Mouse (Mus musculus): Measurements from ENCODE around the gene Nop58.
"Not testable (repeated sequence)": the region's sequence is repeated elsewhere in the genome, so short reads cannot be mapped to it uniquely, and the experiment has no call there.

The Nop58 gene

DNA sequence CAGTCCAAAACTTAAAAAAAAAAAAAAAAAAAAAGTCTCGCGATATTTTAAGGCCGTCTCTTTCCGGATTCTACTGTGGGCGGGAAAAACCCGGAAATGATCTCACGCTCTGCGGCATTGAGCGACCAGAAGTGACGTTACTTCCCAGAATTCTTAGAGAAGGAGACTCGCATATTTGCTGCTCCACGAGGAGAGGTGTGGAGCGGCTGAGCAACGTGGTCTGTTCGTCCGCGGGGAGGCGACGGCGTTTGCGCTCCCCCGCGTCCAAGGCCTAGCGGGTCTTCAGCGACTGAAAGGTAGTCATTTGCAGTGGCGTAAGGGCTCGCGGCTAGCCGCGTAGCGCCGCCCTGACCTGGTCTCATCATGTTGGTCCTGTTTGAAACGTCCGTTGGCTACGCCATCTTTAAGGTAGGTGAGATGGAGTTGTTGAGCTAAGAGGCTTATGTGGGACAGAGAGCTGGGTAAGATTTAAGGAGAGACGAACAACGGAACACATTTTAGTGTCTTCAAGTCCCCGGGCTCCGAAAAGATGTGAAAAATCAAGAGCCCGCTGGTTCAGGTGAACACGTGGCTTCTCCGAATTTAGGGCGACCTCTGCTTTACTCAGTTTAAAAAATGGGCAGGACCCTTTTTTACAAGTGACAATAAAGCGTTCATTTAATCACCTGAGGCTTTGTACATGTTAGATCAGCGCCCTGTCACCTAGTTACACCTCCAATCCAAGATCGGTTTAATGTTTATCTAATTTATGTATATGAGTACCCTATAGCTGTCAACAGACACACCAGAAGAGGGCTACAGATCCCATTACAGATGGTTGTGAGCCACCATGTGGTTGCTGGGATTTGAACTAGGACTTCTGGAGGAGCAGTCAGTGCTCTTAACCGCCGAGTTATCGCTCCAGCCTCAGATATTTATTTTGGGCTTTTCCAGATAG, at the start of gene Nop58:
Gene Nop58, plus strand, starts transcription at position 153 of the 937 bp plus-strand sequence.
- peak; percentile 100 for ATAC-seq (ENCODE audit: low TSS enrichment)

DNA sequence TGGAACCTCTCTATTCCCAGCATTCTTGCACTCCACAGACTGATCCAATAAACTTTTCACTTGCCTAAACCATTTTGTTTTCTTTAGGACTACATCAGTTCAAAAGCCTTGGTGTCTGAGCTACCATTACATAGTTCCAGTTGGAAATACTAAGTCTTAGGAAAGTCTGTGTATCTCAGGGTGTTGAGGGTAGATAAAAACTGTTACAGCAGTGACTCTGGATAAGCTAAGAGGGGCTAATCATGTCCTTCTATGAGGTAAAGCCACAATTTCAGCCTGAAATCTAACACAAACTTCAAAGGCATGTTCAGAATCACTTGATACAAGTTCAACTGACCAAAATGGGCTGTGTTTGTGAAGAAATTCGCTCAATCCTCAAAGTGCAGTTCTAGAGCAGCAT, 48.4 kb upstream of the Nop58 start:
- ATAC-seq (ENCODE audit: low TSS enrichment), result no peak

DNA sequence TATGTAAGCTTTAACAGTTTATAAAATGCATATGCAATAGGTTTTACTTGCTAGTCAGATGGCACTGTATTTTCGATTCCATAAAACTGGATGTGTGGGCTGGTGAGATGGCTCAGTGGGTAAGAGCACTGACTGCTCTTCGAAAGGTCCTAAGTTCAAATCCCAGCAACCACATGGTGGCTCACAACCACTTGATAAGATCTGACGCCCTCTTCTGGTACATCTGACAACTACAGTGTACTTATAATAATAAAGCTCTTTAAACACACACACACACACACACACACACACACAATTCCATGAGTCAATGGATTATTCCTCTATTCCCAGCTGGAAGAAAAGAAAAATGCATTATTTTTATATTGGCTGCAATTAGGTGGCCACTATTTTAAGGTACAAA, 46.4 kb upstream of the Nop58 start:
- no peak for ATAC-seq (ENCODE audit: low TSS enrichment)

DNA sequence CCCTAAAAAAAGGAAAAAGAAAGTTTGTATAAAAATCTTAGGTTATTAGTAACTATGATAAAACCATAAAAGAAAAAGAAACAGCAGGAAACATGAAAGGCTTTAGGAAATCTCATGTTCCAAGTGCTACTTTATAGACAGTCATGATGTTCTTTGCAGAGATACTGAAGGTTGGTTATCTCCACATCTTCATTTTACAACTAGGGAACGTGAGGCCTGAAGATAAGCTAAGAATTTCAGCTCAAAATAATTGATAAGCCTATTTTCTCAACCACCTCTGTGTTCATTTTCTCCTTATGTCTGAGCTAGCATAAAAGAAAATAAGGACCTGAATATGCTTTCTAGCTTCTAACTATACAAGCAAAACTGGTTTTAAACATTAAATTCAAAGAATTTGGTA, 42.3 kb upstream of the Nop58 start:
- ATAC-seq (ENCODE audit: low TSS enrichment), result no peak

DNA sequence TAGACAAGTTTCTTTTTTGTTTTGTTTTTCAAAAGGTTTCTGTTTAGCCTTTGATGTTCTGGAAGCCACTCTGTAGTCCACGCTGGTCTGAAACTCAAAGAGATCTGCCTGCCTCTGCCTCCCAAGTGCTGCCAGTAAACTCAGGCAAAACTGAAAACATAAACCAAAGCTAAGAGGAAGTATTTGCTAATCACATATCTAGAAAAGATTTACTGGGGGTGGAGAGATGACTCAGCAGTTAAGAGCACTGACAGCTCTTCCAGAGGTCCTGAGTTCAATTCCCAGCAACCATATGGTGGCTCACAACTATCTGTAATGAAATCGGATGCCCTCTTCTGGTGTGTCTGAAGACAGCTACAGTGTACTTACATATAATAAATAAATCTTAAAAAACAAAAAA, 38.3 kb upstream of the Nop58 start:
- not testable (repeated sequence) for ATAC-seq (ENCODE audit: low TSS enrichment)

DNA sequence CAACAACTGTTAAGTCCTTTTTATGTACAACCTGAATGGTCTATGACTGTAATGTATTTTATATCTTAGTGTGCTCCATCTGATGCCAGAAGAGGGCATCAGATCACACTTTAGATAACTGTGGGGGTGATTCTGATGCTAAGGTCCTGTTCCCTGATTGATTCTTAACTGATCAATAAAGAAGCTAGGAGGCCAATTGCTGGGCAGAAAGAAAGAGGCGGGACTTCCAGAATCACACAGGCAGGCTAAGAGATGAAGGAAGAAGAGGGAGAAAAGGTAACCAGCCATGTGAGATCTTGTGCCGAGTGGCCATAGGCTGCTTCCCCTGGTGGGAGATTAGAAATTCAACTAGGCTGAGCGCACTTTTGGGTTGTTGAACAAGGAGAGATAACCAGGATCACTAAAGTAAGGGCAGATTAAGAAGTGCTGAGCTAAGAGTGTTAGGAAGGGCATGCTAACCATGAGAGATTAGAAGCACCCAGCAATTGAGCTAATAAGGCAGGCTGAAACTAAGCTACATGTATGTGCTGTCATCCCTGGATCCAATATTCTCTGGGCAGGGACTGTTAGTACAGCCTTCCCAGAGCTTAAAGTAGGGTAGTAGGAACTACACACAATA, 33.5 kb upstream of the Nop58 start:
- no peak for ATAC-seq (ENCODE audit: low TSS enrichment)

DNA sequence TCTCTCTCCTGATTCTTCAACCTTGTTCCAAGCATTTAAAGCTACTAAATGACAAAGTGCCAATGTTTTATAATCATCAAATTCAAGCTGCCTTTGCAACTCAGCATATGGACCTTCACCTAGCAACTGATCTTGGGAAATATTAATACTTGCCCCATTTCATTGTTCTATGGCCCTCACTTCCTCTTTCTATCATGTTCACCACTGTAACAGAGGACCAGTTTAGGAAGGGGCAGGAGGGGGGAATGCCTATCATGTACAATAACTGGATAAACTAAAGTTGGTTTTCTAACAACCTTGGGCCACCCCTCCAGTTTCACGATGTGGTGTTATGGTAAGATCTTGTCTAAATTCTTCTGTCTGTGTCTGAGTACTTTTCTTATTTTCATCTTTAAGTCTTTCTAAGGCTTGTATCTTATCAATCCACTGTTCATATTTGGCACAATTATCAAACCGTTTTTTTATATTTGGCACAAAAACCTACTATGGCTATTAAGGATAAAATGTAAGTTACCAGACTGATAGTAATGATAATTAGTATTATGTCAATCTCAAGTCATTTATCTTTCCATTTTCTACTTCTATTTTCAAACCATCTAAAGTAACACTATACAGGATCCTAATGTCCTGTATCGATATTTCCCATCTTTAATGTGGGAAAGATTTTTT, 31.4 kb upstream of the Nop58 start:
- no peak for ATAC-seq (ENCODE audit: low TSS enrichment)

DNA sequence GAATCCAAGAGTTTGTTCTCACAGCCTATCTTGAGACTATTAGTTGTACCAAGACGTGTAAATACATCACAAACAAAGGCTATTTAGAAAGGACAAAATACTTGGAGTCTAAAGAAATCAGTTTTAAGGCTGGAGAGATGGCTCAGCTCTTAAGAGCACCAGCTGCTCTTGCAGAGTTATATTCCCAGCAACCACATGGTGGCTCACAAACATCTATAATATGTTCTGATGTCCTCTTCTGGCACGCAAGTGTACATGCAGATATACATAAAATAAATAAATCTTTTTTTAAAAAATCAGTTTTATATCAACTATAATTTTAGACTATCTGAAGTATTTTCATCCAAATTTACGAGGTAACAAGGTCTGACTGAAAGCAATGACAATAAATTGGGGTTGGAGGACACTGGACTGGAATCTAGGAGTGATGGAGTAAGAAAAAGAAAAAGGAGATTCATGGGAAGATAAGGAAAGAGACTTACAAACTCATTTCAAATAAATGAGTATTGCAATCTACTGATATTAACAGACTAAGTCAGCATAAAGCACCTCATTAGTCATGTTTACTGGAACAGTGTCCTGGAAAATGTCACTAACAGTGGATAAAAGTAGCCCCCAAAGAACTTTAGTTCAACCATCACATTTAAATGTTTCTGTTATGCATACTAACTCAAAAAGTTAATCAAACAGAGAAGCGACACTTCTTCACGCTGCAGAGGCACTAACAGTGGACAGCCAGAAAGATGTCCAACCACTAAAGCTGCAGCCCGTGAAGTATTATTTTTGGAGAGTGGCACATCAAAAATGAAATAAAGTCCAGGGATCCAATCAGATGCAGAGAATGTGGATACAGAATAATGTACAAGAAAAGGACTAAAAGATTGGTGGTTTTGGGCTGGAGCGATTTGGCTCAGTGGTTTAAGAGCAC, 28.3 kb upstream of the Nop58 start:
- ATAC-seq (ENCODE audit: low TSS enrichment), result no peak

DNA sequence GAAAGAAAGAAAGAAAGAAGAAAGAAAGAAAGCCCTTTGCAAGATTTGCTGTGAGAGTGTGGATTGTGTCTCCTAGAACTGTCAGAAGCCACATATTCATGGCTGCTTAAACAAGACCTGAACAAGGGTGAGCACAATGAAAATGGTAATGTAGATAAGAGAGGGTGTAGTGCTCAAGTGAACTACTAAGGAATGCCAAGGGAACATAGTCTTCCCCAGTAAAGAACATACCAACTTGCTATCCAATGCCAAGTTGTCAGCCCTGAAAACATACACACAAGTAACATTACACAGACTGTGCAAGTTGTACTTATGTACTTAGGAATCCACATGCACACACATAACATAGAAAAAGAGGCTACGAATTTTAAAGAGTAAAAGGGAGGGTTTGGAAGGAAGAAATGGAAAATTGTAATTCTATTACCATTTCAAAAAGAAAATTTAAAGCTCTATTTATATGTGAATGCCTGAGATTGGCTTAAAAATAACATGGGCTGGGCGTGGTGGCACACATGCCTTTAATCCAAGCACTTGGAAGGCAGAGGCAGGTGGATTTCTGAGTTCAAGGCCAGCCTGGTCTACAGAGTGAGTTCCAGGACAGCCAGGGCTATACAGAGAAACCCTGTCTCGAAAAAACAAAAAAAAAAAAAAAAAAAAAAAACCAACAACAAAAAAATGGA, 21.2 kb upstream of the Nop58 start:
- no peak for ATAC-seq (ENCODE audit: low TSS enrichment)

DNA sequence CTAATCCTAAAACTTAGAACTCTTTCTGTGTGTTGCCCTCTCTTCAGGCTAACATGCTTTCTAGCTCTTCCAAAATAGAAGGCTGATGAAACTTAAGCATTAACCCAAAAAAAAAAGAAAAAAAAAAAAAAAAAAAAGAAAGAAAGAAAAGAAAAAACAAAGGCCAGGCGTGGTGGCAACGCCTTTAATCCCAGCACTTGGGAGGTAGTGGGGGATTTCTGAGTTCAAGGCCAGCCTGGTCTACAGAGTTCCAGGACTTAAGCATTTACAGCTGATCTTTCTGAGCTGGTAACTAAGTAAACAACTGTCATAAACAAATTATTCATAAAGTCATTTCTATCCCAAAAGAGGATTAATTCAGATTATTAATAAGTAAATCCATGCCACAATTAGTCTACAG, 15.9 kb upstream of the Nop58 start:
- ATAC-seq (ENCODE audit: low TSS enrichment), result no peak

DNA sequence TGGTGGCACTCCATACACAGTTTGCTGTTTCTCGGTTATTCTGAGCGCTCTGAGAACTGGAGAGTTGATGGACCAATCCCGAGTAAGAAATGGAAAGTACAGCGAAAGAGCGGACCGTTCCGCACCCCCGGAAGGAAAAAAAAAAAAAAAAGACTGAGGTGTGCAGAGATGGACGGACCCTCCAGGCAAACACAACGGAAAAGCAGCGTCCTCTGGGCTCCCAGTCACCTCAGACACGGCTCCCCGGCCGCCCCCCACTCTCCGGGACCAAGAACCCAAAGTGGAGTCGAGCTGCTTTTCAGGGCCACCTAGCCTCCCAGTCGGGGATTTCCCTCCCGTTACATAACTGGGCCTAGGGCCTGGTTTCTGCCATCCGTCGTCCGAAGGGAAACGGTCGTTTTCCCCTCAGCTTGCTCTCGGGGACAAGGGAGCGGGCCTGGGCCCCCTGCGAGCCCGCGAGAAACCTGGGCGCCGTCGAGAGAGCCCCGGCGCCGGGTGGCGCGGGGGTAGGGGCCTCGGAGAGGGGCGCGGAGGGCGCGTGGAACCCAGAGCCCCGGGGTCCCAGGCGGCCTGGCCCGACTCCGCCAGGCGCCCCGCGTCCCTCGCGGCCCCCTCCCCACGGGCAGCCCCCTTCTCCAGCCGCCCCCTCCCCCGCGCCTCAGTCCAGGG, 14.7 kb upstream of the Nop58 start:
- peak; percentile 66 for ATAC-seq (ENCODE audit: low TSS enrichment)

DNA sequence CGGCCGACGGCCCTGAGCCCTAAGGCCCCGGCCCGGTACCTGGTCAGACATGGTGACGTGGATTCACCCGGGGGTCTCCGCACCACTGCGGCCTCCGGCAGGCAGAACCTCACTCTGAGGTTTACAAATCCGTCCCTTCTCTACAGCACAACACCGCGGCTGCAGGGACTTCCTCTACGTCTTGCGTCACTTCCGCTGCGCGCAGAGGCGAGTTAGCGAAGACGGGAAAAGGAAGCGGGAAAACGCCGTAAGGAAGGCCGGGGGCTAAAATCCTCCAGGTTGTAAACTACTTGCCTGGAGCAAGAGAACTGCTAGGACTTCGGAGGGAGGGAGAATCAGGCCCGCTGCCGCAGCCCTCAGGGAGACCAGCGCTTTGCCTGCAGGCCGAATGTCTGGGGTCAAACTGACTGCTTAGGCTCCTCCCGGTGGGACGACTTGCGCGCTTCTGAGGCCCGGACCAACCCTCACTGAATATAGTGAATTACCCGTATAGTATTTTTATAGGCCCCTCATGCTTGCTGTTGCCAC, 14.1 kb upstream of the Nop58 start, which contains the start of gene Sumo1:
Gene Sumo1, minus strand, starts transcription at position 194 of the 528 bp plus-strand sequence.
- ATAC-seq (ENCODE audit: low TSS enrichment), result peak; percentile 98

DNA sequence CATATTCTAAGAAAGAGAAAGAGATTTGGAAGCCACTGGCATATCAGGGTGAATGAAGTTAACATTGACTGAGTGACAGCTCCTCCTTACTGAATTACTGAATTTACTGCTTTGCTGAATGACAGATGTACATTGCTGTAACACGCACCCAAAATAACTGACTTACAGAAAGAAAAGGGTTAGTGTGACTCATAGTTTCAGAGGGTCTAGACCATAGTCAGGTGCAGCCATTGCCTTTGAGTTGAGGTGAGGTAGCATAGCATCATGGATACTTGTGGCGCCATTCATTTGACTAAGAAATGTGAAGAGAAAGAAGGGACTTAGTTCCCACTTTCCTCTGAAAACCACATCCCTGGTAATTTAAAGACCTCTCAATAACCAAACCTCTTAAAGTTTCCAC, 11.1 kb upstream of the Nop58 start:
- no peak for ATAC-seq (ENCODE audit: low TSS enrichment)

DNA sequence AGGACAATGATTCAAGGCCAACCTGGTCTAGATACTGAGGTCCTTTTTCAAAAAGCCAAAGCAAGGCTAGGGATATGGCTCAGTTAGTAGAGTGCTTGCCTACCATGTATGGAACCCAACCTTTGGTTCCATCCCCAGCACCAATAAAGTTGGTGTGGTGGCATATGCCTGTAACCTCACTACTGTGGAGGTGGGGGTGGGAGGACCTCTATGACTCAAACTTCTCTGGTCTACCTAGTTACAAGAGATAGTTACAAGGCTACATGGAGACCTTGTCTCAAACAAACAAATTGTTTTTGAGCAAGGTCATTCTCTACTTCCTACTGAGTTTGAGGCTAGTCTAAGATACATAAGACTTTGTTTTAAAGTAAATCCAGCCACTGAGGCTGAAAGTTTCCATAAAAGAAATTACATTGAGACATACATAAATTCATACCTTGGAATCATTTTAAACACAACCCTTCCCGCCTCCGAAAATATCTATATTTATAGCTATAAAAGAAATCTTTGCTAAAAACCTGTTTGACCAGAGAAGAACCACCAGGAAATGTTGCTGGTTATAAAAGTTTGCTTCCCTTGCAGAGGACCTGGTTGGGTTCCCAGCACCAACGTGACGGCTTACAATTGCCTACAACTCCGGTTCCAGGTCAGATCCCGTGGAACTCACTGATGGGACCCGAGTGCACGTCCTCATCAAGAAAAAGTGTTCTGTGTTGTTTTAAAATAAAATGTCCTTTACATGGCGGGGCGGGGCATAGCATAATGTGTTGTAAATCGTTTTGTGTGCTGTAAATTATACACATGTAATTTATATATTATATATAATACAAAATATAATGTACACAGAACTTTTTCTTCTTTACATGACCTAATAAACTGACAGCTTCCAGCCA, 599 bp upstream of the Nop58 start:
- 0 out of 2 replicates have a peak, but pooled peaks have one; percentile 4 for ATAC-seq (ENCODE audit: low TSS enrichment)

DNA sequence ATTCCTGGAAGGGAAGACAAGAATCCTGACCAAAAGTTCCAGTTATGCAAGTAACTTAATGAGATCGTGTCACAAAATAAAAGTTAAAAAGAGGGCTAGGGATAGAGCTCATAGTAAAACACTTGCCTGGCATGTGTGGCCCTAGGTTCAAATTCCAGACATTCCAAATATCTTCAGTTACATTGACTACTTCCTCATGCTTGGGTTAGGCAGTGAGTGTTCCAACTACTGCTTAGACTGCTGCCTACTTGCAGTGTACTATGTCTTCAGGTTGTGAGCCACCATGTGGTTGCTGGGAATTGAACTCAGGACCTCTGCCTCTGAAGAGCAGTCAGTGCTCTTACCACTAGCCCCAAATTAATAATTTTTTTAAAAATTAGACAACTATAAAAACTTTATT, 2.7 kb downstream of the Nop58 start:
- ATAC-seq (ENCODE audit: low TSS enrichment), result no peak

DNA sequence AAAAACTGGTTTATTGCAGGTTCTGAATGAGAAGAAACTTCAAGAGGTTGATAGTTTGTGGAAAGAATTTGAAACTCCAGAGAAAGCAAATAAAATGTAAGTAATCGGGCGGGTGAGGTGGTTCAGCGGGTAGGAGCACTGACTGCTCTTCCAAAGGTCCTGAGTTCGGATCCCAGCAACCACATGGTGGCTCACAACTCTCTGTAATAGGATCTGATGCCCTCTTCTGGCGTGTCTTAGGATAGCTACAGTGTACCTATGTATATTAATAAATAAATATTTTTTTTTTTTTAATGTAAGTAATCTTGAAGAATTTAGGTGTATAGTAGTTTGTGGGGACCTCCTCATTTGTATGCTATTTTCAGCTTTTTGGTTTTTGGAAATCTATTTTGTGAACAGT, 5.7 kb downstream of the Nop58 start:
- ATAC-seq (ENCODE audit: low TSS enrichment), result no peak

DNA sequence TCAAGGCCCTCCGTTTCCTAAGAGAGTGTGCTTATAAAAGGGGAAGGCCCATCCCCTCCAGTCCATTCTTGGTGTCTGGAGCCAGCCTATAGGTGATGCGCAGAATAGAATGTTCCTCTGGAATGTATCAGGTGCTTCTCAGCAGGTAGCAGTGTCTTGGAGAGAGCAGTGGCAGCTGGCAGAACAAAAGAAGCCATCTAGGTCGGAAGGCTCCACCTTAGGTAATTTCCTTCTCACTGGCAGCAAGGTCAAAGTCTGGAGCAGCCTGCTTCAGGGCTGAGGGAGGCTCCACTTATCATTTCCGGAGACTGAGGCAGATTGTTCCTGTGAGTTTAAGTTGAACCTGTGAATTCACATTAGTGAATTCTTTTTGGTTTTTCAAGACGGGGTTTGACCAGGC, 13.0 kb downstream of the Nop58 start:
- ATAC-seq (ENCODE audit: low TSS enrichment), result no peak

DNA sequence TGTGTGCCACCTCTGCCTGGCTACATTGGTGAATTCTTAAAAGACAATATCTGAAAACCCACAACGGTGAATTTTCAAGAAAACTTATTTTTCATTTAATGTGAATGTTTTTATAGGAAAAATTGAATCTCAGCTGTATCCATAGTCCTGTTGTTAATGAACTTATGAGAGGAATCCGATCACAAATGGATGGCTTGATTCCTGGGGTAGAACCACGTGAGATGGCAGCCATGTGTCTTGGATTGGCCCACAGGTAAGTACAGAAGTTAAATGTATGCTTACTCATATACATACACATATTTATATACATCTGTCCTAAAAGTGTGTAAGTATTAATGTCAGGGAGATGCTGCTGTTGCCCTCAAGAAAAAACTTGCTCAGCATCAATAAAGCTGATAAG, 13.4 kb downstream of the Nop58 start:
- ATAC-seq (ENCODE audit: low TSS enrichment), result no peak

DNA sequence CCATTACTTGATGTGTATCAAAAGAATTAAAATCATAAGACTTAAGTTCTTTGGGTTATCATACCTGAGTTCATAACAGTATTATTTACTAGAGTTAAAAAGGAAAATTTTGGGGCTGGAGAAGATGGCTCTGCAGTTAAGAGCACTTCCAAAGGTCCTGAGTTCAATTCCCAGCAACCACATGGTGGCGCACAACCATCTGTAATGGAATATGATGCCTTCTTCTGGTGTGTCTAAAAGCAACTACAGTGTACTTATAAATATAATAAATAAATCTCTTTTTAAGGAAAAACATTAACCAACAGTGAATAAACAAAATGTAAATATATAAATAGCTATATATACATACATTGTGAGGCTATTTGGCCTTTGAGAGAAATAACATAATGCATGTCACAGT, 17.0 kb downstream of the Nop58 start:
- no peak for ATAC-seq (ENCODE audit: low TSS enrichment)
